Mouse (Mus musculus) gastrocnemius, adult 8-10 months (tissue): ENCODE measurements at regions not wholly inside any gene's neighbourhood (a gene's known extent, or its start where the extent isn't known, plus 50 kb on each side); places are given as distances from the start of the nearest gene placed in this dataset.

Source experiments
- DNase-seq, 2 experiments: peaks; one replicate each; pipeline ENCODE4 v3.0.0; 2022; ENCODE audit warnings: low spot score in 2 of 2

DNA sequence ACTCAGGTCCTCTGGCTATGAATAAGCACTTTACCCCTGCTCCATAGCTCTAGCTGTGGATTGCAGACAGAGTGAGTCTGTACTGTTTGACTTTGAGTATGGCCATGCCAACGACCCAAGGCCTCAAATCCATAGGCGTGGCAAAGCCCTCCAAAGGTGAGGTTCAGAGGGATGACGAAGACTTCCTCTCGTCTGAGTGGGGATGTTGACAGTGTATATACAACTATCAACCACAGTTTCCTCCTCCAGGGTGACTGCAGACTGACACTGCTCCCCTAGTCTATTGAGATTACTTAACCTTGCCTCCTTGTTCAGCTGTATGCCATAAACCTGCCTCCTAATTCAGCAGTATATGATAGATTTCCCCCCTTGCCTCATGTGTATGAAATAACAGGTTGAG is 80.7 kb upstream of the Tle4 start:
- DNase-seq = no peak

DNA sequence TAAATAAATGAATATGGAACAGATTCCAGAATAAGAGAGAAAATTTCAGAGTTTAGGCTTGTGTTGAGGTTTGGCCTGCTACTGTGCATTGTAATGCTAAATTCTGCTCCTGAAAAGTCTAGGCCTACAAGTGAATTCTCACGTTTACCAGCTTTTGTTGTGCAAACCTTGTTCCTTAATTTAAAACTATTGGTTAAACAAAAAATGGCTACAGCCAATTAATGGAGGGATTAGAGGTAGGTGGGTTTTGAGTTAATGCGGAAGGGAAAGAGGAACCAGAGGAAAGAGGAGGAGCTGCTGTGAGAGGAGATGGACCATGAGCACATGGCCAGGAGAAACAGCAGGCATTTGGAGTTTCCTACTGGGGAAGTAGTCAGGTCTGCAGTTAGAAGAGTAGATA is 79.1 kb upstream of the Tle4 start:
- DNase-seq = no peak

DNA sequence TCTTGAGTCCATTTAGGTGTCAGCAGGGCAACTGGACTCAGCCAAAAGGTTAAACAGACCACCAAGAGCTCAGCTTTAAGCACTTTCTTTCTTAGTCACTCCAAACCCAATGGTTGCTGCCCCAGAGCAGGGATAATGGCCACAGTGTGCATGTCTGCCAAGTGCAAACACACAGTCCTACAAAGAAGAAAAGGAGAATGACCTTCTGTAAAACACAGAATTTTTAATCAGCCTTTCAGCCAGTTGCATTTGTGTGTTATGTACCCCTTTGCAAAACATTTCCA is 72.9 kb upstream of the Tle4 start:
- no peak for DNase-seq

DNA sequence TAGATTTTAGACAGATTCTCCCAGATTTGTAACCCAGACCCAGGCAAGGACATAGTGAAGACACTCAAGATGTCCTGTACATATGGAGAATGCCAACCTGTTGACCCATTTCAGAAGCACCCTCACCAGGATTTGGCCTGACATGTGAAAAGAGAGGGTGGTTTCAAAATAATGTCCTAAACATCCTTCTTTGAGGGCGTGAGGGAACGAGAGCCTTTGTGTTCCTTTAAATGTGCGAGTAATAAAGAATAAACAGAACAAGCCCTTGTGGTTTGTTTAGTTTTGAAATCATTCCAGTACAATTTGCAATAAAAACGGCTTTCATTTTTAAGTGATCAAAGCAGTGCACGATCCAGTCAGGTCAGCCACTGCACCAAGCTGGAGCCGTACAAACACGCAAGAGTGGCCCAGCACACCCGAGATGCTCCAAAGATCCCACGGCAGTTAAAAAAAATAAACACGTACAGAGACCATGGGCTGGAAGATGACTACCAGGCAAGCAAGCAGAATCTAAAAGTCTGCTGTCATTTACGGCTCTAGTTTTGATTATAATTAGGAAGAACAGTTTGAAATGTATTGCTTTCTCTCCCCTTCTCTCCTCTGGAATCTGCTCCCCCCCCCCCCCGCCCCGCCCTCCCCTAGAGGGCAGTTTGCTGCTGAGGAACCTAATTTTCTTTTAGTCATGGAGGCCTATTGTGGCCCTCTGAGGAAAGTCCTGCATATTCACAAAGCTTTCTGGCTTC is 72.4 kb upstream of the Tle4 start:
- no peak for DNase-seq

- DNase-seq = no peak
Observed at GRCm38 (mm10) chr19:14668512-14669181, 70.8 kb upstream of the Tle4 start.

DNA sequence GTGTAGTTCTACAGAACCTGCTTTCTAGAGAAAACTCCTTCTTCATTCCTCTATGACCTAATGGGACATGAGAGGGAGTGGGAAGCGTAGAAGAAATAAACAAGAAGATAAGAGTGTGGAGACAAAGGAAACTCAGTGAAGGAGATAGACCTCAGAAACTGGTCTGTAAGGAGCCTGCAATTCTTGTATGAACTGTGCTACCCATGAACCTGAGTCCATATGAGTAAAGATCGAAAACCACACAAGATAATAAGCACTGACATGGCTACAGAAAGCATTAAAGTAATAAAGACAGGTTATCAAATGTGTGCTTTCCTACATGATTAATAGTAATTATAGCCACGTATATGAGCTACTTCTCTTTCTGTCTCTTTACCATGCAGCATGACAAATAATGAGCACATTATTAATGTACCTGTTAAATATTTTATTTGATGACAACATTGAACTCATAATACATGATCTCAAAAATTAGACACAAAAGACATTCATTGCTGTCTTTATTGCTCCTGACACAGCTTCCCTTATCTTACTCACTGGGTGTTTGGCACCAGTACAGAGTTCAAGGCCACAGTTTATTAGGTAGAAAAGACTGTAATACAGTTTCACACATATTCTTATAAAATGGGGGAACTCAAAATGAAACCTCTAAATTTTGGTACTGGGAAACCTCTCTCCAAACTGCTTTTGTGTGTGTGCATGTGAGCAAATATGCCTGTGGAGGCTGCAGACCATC is 67.0 kb upstream of the Tle4 start:
- no peak for DNase-seq

DNA sequence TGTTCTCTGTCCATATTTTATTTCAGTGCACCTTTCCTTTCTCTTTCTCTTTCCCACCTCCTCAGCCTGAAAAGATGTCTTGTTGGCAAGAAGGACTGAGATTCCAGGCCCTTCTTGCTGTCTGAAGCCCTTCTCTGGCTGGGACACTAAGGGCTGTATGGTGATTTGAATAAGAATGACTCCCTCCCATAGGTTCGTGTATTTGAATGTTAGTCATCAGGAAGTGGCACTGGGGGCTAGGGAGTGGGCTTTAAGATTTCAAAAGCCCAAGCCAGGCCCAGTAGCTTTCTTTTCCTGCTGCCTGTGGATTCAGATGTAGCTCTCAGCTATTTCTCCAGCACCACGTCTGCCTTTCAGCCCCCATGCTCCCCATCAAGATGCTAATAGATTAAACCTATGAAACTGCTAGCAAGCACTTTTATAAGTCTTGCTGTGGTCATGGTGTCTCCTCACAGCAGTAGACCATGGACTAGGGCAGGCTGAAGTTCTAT is 66.3 kb upstream of the Tle4 start:
- no peak for DNase-seq

DNA sequence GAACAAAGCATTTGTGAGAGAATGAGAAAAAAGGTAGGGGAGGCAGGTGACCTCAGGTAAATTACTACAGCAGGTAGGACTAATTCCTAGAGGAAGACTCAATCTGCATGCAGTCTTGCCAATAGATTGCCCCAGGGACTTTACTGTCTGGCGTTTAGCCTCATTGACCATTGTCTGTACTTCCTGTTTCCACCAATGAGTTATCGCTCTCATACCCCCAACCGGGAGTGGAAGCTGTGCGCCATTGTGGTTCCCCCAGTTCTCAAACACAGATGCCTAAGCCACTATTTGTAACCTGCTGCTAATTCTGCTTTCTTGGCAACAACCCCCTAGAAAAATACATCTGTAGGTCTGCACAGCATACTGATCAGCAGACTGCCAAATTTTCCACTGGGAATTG is 65.5 kb upstream of the Tle4 start:
- no peak for DNase-seq

DNA sequence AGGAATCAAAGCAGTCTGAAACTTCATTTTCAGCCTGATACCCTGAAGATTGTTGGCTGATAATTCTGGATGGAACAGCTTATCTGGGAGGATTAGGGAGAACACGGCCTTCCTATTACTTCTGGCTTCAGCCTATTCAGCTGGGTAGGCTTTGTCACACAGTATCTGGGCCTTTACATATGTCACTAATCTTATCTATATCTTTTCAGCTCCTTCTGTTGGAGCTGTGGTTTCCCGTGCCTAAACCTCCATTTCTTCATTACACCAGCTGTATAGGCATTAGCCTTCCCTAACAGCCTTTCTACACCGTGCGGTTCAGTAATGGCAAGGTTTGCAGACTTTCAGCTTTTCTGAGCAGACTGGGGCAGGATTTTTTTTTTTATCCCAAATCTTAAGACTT is 61.9 kb upstream of the Tle4 start:
- DNase-seq = no peak

DNA sequence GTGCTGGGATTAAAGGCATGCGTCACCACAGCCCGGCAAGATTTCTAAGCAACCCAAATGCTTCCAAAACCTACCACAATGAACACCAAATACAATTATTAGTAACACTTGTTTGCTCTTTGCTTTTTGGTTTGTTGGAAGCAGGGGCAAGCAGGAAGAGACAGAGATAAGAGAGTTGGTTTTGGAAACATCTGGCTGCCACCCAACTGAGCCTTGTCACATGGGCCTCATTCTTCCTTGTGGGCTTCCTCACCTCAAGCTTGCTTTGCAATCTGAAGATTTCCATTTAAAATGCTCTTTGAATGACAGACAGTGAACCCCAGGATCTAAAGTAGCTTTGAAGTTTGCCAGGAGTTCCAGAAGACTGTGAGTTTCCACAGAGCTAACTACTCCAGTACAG is 60.6 kb upstream of the Tle4 start:
- DNase-seq = no peak

GRCm38 (mm10) chr19:14656022-14656388 is 58.2 kb upstream of the Tle4 start:
- DNase-seq = no peak

- DNase-seq = no peak
Observed at GRCm38 (mm10) chr19:14655302-14656021, 57.6 kb upstream of the Tle4 start.
